Mouse (Mus musculus): Measurements from ENCODE around the gene Copg2. TPM values are rescaled to one million over a fixed set of nuclear protein-coding genes. Genes with fewer than 3 reads are reported as not detected.

The Copg2 gene
- 25.6 and 27.2 TPM in 2 replicates for polyA plus RNA-seq (2015; fragmentation: Nextera tagmentation; extraction: Ambion mirVana)

DNA sequence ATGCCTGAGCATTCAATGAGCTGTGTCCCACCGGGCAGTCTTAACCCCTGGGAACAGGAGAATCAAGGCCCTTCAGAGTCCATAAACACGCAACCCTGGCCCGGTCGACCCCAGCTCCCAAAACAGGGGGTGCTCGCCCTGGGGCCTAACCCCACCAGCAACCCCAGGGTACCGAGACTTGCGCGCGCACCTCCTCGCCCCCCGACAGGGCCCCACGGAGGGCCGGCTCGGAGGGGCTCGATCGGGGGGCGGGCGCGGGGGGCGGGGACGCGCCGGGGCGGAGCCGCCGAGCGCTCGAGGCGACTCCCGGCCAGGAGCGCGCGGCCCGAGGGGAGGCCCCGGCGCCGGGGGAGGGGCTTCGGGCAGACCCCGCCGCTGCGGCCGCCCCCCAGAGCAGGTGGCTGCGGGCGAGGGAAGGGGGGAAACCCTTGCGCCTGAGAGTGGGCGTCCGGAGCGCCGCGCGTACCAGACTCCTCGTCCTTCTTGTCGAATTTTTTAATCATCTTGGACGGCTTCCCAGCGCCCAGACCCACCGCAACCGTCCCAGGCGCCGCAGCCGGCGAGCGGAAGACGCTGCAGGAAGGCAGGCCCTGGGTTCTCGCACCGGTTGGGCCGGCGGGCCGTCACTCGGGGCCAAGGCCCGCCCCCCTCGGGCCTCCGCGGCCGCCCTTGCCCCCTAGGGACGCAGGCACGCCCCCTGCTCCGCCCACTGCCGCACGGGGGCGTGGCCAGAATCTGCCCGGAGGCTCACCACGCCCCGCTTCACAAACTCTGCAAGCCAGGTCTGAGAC lies at the start of gene Copg2:
TSS of gene Copg2 (minus strand) at position 600 of the 791 bp plus-strand sequence.
- Histone ChIP-seq H3K9ac (replicated peaks) (peak within 1 kb of the TSS; percentile 90), H3K27me3 (no peaks in the 10 kb centered on the region), H3K4me3 (peak within 1 kb of the TSS; percentile 93), H3K36me3 (no peaks in the 10 kb centered on the region), H3K4me1 (peaks cover 15% of the 10 kb centered on the region), H3K9me3 (no peaks in the 10 kb centered on the region), H3K4me2 (replicated peaks) (peak within 1 kb of the TSS; percentile 64), H3K27ac (replicated peaks) (peak within 1 kb of the TSS; percentile 99)
- ATAC-seq (replicated peaks) = peak; percentile 99
- under 1% methylated on average over 77 of the region's 83 CpGs for WGBS

DNA sequence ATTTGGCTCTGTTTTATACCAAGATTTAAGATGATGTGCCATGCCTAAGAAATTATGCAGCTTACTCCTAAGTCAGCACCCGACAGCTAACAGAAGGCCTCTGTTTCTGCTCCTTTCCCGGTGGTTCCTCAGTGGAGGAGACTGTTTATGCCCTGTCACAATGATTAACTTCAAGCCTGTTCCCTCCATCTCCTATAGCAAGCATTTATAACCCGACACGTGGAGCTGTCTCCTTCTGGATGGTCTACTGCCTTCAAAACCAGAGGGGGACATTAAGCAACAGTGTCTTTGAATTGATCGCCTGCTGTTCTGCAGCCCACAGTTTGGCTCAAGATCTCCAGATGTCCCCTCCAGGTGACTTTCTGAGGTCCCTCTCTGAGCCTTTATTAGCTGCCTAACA lies 42.7 kb upstream of the Copg2 start:
- H3K4me3 ChIP-seq = no peak overlapping the region
- H3K27me3 ChIP-seq = no peaks in the 10 kb centered on the region
- H3K4me2 ChIP-seq (replicated peaks) = no peak overlapping the region
- H3K36me3 ChIP-seq = no peaks in the 10 kb centered on the region
- H3K9me3 ChIP-seq = no peaks in the 10 kb centered on the region
- no peak overlapping the region for H3K27ac ChIP-seq (replicated peaks)
- H3K4me1 ChIP-seq = no peaks in the 10 kb centered on the region
- no peak overlapping the region for H3K9ac ChIP-seq (replicated peaks)
- no peak for ATAC-seq (replicated peaks)
- 84% methylated on average over 5 of the region's 5 CpGs for WGBS

DNA sequence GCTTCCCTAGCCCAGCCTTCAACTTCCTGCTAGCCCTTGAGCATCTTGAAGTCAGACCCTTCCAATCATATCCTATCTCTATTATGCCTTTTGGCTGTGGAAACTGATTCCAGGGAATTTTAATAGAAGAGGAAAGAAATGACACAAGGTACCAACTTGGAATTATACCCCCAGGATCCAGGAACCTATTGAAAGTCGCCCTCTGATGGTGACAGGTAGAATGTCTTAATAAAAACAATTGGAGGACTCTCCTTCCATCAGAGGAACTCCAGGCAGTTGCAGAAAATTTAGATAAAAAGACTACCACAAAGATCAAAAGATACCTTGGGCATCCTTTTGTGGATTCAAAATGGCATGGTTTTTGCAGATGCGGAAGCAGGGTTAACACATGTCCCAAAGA lies 26.2 kb upstream of the Copg2 start:
- 52% methylated on average over 2 of the region's 2 CpGs for WGBS
- H3K27me3 ChIP-seq = no peaks in the 10 kb centered on the region
- H3K4me1 ChIP-seq = peaks cover 10% of the 10 kb centered on the region
- H3K36me3 ChIP-seq = no peaks in the 10 kb centered on the region
- no peak overlapping the region for H3K4me3 ChIP-seq
- H3K27ac ChIP-seq (replicated peaks) = no peak overlapping the region
- H3K9ac ChIP-seq (replicated peaks) = no peak overlapping the region
- no peak overlapping the region for H3K4me2 ChIP-seq (replicated peaks)
- no peaks in the 10 kb centered on the region for H3K9me3 ChIP-seq
- ATAC-seq (replicated peaks) = no peak

DNA sequence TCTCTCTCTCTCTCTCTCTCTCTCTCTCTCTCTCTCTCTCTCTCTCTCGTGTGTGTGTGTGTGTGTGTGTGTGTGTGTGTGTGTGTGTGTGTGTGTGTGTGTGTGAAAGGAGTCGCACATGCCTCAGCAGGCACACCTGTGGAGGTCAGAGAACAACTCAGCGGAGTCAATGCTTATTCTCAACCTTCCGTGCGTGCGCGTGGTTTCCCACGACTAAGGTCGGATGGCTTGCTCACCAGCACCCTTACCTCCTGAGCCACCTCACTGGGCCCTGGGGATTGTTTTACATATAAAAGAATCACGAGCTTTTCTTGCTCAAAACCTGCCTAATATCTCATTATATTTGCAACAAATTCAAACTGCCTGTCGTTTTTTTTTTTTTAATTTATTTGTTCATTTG lies 25.2 kb upstream of the Copg2 start:
- H3K4me1 ChIP-seq = peaks cover 10% of the 10 kb centered on the region
- H3K36me3 ChIP-seq = no peaks in the 10 kb centered on the region
- no peak overlapping the region for H3K4me3 ChIP-seq
- H3K4me2 ChIP-seq (replicated peaks) = 0 out of 2 replicates have a peak overlapping the region, but pooled peaks have one; percentile 41
- 61% methylated on average over 10 of the region's 11 CpGs for WGBS
- H3K27ac ChIP-seq (replicated peaks) = no peak overlapping the region
- no peak for ATAC-seq (replicated peaks)
- H3K9ac ChIP-seq (replicated peaks) = no peak overlapping the region
- H3K27me3 ChIP-seq = no peaks in the 10 kb centered on the region
- no peaks in the 10 kb centered on the region for H3K9me3 ChIP-seq

DNA sequence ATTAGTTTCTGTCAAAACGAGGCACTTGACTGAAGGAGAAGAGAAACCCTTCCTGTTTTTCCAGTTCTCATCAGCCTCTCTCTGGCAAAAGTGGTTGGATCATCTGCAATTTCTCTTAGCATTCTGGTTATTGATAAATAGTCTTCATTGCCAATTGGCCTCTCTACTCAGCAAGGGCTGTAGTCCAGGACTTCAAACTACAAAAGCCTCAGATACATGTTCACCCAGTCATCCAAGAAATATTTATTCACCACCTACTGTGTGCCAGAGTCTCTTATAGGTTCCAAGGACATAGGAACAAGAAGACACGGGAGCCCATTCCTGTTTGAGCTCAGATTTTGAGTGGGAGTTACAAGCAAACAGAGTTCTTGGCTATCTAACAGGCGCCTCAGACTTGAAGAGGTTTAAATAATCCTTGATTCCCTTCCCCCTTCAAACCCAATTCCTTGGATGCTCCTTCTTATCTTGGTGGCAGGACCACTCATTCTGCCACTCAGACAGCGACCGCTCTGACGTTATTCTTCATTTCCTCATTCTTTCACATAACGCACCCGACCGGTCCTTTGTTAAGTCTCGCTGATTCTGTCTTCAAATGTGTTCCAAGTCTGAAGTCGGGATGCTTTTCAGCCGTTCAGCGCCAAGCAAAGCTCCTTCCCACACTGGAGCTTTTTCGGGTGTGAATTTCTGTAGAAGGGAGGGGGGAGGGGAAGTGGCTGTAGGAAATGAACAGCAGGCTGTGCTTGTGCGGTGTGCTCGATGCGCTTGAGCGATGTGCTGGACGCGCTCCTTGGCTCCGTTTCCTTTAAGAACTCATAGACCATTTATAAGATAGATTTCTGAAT lies 24.5 kb upstream of the Copg2 start:
- Histone ChIP-seq H3K9ac (replicated peaks) (peak overlapping the region; percentile 18), H3K27me3 (no peaks in the 10 kb centered on the region), H3K36me3 (no peaks in the 10 kb centered on the region), H3K4me2 (replicated peaks) (peak overlapping the region; percentile 41), H3K4me1 (peaks cover 10% of the 10 kb centered on the region), H3K9me3 (no peaks in the 10 kb centered on the region), H3K27ac (replicated peaks) (peak overlapping the region; percentile 74), H3K4me3 (peak overlapping the region; percentile 30)
- WGBS = 26% methylated on average over 21 of the region's 21 CpGs
- ATAC-seq (replicated peaks) = peak; percentile 75

DNA sequence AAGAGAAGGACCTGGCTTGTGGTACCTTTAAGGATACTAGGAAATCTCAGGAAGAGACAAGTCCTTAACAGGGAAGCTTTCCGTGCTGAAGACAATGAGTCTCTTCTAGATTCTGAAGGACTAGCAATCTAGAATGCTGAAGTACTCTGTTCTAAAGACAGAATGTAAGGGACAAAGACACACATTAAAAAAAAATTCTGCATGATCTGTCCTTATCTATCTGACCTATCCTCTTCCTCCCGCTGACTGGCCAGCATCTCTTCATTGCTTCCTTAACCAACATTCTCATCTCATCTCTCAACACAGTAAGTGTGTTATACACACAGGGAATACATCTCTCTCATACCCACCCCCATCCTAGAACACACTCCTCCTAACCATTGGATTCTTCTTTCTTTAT lies 18.9 kb upstream of the Copg2 start, which contains the start of gene Tsga13:
TSS of gene Tsga13 (minus strand) at position 101 of the 400 bp plus-strand sequence.
- Histone ChIP-seq H3K4me3 (no peak within 1 kb of the TSS), H3K27me3 (no peaks in the 10 kb centered on the region), H3K27ac (replicated peaks) (no peak within 1 kb of the TSS), H3K9me3 (no peaks in the 10 kb centered on the region), H3K4me2 (replicated peaks) (no peak within 1 kb of the TSS), H3K9ac (replicated peaks) (no peak within 1 kb of the TSS), H3K4me1 (peaks cover 2% of the 10 kb centered on the region; the same call in 1 of the 2 replicates), H3K36me3 (no peaks in the 10 kb centered on the region)
- WGBS = 94% methylated on average over 2 of the region's 2 CpGs
- no peak for ATAC-seq (replicated peaks)

DNA sequence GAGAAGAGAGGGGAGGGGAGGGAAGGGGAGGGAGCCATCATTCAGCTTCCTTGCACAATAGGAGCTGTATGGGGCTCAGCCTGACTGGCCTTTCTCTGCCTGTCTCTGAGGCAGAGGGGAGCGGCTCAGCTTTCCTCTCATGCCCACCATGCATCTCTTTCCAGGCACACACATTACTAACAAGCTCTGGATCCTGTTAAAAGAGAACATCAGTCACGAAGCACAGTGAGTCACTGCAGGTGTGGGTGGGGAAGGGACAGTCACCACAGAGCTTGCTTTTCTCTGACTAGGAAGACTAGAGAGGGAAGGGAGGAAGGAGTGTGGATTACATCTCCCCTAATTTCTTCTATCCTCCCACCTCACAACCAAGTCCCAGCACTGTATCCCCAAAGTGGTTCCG lies 11.4 kb upstream of the Copg2 start:
- H3K9ac ChIP-seq (replicated peaks) = no peak overlapping the region
- no peaks in the 10 kb centered on the region for H3K27me3 ChIP-seq
- H3K4me2 ChIP-seq (replicated peaks) = no peak overlapping the region
- H3K4me1 ChIP-seq = peaks cover 4% of the 10 kb centered on the region; the same call in 1 of the 2 replicates
- H3K27ac ChIP-seq (replicated peaks) = no peak overlapping the region; the same call in 1 of the 2 replicates
- no peak overlapping the region for H3K4me3 ChIP-seq
- ATAC-seq (replicated peaks) = no peak
- 34% methylated on average over 3 of the region's 3 CpGs for WGBS
- no peaks in the 10 kb centered on the region for H3K36me3 ChIP-seq
- no peaks in the 10 kb centered on the region for H3K9me3 ChIP-seq

DNA sequence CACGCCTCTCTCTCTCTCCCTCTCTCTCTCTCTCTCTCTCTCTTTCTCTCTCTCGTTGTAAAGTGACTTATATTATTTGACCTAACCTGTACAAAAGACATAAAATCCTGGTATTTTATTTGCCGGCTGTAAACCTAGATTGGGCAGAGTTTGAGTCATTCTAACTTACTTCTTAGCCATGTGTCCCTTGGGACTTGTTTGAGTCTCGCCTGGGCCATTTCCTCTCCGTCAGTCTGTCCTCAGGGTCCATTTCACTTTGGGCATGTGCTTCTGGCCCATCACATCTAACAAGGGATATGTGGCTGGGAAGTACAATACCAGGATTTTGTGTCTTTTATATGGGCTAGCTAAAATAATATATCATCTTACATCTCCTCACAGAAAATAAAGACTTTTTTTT lies 8.3 kb upstream of the Copg2 start:
- Histone ChIP-seq H3K4me2 (replicated peaks) (no peak overlapping the region), H3K9ac (replicated peaks) (no peak overlapping the region), H3K27ac (replicated peaks) (no peak overlapping the region), H3K9me3 (no peaks in the 10 kb centered on the region), H3K27me3 (no peaks in the 10 kb centered on the region), H3K36me3 (no peaks in the 10 kb centered on the region), H3K4me3 (no peak overlapping the region), H3K4me1 (peaks cover 4% of the 10 kb centered on the region; the same call in 1 of the 2 replicates)
- WGBS = 83% methylated on average over 5 of the region's 5 CpGs
- no peak for ATAC-seq (replicated peaks)

DNA sequence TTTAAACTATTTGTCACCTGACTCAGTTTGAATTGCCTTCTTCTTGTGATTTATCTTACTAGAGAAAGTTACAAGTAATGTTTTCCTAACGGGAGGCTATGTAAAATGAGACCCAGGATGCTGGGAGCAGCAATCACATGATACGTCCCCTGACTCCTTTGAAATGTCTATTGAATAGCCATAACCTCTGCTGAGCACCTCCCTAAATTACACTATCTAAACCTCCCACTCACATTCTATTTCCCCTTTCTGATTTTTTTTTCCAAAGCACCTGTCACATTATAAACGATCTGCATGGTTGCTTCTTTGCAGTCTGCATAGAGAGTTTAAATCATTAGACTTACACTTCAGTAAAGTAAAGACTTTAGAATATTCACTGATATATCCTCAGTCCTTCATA lies 7.4 kb upstream of the Copg2 start:
- Histone ChIP-seq H3K4me2 (replicated peaks) (no peak overlapping the region), H3K36me3 (no peaks in the 10 kb centered on the region), H3K9ac (replicated peaks) (no peak overlapping the region), H3K4me3 (no peak overlapping the region), H3K9me3 (no peaks in the 10 kb centered on the region), H3K27me3 (no peaks in the 10 kb centered on the region), H3K4me1 (peaks cover 4% of the 10 kb centered on the region; the same call in 1 of the 2 replicates), H3K27ac (replicated peaks) (no peak overlapping the region)
- 55% methylated on average over 3 of the region's 3 CpGs for WGBS
- ATAC-seq (replicated peaks) = no peak

DNA sequence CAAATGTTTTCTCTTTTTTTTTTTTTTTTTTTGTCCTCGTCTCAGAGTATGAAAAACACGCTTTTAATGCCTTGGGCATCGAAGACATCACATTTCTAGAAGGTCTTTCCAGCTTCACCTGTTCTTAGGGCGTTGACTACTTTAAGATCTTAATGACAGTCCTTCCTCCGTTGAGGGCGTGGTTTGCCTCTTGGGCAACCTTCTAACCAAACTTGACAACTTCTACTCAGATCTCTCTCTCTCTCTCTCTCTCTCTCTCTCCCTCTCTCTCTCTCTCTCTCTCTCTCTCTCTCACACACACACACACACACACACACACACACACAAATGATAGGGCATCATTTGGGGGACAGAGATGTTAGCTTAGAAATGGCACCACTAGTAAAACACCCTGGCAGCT lies 926 bp upstream of the Copg2 start:
- Histone ChIP-seq H3K4me2 (replicated peaks) (0 out of 2 replicates have a peak overlapping the region, but pooled peaks have one; percentile 64), H3K9me3 (no peaks in the 10 kb centered on the region), H3K27ac (replicated peaks) (no peak overlapping the region), H3K36me3 (no peaks in the 10 kb centered on the region), H3K9ac (replicated peaks) (no peak overlapping the region), H3K4me3 (no peak overlapping the region; the same call in 1 of the 2 replicates), H3K27me3 (no peaks in the 10 kb centered on the region), H3K4me1 (peaks cover 15% of the 10 kb centered on the region)
- ATAC-seq (replicated peaks) = no peak
- WGBS = 73% methylated on average over 6 of the region's 6 CpGs

DNA sequence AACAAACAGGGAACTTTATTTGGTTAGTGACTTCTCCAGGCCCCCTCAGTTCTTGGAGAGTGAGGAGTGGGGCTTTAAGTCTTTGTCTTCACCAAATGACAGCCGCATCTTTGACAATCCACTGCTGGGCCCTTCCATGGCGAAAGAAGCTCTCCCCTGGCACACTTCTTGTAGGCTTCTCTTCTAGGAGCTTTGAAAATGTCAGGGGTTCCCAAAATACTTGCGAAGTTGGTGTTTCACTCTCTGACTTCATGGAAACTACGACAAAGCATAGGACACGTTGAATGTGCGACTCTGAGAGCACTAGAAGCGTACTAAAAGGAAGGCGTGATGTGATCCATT lies 363 bp upstream of the Copg2 start:
- H3K4me2 ChIP-seq (replicated peaks) = peak overlapping the region; percentile 64
- H3K9me3 ChIP-seq = no peaks in the 10 kb centered on the region
- H3K4me3 ChIP-seq = peak overlapping the region; percentile 93
- no peaks in the 10 kb centered on the region for H3K27me3 ChIP-seq
- peak overlapping the region; percentile 90 for H3K9ac ChIP-seq (replicated peaks)
- peak overlapping the region; percentile 99 for H3K27ac ChIP-seq (replicated peaks)
- no peaks in the 10 kb centered on the region for H3K36me3 ChIP-seq
- H3K4me1 ChIP-seq = peaks cover 15% of the 10 kb centered on the region
- ATAC-seq (replicated peaks) = no peak
- 17% methylated on average over 8 of the region's 8 CpGs for WGBS

DNA sequence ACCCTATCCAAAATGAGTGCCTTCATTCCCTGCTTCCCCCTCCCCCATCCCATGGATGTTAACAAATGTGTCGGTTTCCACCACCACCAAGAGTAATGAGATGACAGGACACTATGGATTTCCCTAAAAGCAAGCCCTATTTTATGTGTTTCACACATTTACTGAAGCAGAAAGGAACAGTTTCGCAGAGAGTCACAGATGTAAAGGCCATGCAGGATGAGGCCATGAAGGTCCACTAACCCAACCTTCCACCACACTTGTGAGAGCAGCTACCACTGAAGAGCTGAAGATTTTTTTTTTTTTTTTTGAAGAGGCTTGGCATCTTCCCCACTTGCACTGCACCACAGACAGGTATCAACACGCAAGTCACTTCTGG lies 787 bp downstream of the Copg2 start:
- H3K9me3 ChIP-seq = no peaks in the 10 kb centered on the region
- 21% methylated on average over 3 of the region's 3 CpGs for WGBS
- H3K4me2 ChIP-seq (replicated peaks) = peak overlapping the region; percentile 64
- no peaks in the 10 kb centered on the region for H3K36me3 ChIP-seq
- H3K4me1 ChIP-seq = peaks cover 15% of the 10 kb centered on the region
- peak overlapping the region; percentile 93 for H3K4me3 ChIP-seq
- H3K27ac ChIP-seq (replicated peaks) = peak overlapping the region; percentile 99
- H3K9ac ChIP-seq (replicated peaks) = peak overlapping the region; percentile 90
- ATAC-seq (replicated peaks) = no peak
- H3K27me3 ChIP-seq = no peaks in the 10 kb centered on the region

All from forebrain, embryonic 15.5 days (tissue).